Mouse (Mus musculus) kidney, adult 11 months (tissue): ENCODE results near the gene Unc5c.

Experiments used
- DNase-seq: peaks from one replicate; pipeline ENCODE4 v3.0.0; 2022

Gene Unc5c

DNA sequence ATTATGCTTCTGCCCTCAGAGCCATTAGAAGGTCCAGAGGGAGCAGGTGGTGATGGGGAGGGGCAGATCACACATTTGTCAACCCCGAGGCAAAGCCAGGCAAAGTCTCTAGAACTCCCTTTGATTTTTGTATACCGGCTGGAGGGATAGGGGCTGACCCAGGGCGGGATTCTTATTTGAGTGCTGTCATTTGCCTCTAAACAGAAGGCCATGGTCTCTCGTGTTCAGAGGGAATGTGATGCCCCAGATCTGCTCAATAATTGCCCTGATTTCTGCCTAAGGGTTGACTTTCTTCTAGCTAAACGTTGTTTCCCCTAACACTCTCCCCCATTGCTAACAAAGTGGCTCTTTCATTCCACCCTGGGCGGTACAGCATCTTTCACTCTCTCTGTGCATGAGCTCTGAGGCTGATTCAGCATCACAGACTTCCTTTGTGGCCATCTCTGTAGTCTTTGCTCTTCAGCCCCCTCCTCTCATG is 136.1 kb downstream of the Unc5c start:
- DNase-seq: no peak

DNA sequence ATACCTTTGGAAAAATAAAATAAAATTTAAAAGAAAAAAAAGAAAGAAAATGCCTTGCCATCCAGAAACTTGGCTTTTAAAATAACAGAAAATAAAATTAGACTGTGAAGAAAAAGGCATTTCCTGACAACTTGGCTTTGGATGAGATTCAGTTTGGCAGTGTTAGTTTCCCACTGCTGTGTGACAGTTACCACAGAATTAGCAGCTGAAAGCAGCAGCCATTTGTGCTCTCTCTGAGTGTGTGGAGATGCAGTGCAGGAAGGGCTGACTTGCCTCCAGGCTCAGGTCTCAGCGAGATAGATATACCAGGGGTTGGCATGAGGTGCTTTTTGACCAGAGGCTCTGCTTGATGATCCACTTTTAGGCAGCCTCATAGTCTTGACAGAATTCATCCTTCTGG is 151.7 kb downstream of the Unc5c start:
- DNase-seq: no peak

DNA sequence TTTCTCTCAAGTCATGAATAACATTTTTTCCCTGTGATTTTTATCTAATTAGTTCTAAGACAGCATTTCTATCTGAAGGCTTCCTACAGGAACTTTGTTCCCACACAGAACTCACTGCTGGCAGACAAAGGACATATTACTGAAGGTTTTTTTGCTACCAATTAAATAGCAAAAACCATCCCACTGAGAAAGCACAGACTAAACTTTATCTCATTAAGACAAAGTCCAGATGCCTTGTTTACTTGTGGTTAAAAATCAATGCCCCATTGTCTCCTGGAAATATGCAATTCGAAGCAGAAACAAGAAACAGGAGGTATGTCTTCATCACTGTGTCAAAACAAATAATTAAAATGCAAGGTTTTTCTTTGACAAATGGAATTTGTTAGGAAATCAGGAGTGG is 153.7 kb downstream of the Unc5c start:
- no peak for DNase-seq

DNA sequence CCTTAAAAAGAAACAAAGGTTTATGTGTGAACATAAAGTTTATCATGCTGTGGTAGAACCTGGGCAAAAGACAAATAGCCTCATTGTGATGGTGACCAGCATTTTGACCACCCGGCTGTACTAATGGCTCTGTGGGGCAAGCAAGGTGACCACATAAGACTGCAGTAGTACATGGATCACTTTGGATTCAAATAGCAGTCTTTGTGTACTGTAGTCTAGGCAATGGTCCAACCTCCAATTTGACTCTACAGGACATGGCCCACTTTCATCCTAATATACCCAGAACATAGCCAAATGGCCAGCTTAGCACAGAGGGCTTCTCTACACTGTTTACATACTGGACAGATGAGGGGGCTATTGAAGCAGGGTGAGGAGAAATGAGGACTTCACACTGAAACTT is 156.5 kb downstream of the Unc5c start:
- no peak for DNase-seq

DNA sequence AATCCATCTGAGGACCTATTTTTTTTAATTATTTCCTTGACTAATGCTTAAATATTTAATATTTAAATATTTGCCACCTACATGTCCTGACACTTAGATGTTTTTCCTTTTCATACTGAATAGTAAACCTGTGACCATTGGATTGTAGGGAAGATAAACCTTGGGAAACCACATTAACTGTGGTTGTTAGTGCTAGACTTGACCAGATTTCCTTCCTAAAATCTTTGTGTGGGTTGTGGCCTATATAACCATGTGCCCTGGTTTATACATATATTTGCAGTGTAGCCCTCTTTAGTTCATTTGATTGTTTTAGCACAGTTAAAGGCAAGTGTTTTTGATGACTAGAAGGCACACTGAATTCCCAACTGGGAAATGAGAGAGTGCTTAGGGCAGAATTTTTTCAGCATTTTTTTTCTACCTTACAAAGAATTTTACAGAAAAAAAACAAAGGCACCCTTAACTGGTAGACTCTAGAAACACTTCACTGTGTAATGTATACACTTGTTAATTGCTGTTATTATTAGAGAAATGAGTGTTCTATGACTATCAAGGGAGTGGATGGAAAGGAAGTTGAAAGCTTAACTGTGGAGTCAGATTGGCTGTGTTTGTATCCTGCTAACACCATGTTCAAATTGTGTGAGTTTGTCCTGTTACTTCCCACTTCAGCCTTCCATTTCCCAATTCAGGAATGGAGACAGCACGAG is 162.1 kb downstream of the Unc5c start:
- no peak for DNase-seq

DNA sequence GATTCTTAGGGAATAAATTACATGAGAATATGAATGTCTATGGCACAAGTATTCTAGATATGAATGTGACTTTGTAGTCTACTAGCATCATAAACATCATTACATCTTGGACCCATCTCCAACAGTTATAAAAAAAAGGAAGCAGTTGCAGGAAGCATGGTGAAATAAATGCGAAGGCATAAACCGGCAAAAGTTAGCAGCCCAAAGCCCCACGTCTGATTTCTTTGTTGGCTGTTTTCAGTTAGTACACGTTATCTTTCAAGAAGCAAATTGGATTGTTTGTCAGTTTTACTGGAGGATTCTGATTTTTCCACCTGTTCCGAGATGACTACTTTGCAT is 162.6 kb downstream of the Unc5c start:
- no peak for DNase-seq

DNA sequence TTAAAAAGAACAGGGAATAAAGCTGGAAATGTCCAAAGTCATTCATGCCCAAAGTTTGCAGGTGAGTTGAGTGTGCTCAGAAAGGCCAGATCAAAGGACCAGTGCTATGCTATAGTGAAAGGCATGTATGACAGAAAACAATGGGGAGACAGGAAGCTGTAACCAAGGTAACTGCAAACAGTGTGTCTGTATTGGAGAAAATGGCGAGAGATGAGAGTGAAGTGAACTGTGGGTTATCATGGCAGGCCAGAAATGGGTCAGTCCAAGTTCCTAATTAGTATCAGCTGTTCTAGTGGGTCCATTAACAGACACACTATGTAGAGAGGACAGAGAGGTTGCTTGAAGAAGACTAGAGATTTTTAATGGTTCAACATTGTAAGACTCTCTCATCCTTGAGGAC is 164.4 kb downstream of the Unc5c start:
- DNase-seq: no peak

DNA sequence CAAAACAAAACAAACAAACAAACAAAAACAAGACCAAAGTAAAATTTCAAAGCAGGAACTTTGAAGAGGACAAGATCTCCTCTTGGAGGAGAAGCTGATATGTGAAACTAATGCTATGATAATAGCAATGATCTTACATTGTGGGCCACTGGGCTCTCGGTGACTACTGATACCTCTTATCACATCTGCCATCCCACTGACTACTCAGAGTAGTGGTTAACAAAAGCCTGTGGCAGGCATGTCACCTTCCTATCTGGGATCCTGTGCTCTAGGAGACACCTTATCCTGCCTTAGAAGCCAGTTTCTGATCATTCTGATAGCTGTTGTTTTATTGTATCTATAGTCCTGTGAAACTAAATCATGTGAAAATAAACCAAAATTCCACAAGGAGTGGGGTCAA is 172.9 kb downstream of the Unc5c start:
- DNase-seq: no peak

DNA sequence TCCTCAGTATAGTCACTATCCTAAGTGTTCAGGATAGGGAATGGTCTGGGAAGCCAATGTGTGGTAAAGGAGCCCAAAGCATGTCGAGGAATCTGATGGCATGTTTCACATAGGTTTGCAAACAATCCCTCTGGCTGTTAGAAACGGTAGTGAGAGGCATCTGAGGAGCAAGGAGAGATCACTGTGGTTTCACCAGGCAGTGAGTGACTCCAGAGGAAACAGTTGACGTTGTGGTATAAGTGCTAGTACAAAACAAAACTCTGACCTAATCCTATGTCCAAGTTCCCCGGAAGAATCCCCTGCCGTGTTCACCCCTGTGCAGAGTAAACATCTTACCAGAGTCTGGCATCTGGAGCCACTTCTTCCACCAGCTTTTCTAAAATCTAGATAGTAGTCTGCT is 179.2 kb downstream of the Unc5c start:
- DNase-seq: no peak

DNA sequence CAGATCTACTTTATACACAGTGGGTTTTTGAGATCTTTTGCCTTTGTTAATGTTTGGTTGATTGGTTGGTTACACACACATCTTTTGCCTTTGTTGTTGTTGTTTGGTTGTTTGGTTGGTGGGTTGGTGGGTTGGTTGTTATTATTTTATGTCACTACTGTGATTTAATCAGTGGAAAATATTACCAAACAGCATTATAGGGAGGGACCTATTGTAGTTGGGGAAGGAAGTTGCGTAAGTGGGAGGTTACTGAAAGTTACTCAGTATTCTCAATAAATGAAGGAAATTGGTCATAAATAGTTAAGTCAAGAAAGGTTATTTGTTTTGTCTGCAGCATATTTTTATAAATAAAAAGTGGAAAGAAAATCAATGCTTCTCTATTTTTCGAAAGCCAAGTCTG is 181.6 kb downstream of the Unc5c start:
- DNase-seq: no peak

DNA sequence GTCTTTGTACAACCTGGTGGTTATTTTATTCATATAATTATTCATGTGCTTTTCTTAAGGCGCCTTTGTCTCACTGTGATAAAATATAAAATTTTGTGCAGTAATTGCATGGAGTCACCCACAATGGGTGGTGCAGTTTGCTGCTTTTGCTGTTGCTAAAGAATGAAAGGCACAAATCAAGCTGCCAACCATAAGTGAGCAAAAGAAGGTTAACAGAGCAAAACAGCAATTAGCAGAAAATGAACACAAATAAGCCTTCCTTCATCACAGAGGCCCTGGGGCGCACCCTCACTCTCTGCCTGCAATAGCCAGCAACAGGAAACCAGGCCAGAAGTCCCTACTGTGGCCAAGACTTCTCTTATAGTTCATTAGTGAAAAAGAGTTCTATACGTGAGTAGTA is 185.6 kb downstream of the Unc5c start:
- no peak for DNase-seq

DNA sequence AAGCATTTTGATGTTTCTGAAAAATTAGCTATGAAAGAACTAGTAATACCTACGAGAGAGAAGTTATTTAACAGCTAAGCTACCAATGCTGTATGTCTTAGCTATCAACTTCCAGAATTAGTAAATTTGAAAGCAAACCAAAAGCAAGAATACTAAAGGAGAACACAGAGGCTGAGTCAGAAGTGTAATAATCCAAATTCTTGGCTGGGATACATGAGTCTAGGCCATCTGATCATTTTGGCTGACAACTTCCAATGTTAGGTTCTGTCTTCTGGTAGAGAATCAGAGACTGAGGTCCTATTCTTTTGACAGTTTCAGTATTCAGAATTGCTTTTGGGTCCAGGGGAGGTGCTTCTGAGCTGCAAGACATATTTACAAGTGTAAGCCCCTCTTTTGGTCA is 188.9 kb downstream of the Unc5c start:
- DNase-seq: no peak

DNA sequence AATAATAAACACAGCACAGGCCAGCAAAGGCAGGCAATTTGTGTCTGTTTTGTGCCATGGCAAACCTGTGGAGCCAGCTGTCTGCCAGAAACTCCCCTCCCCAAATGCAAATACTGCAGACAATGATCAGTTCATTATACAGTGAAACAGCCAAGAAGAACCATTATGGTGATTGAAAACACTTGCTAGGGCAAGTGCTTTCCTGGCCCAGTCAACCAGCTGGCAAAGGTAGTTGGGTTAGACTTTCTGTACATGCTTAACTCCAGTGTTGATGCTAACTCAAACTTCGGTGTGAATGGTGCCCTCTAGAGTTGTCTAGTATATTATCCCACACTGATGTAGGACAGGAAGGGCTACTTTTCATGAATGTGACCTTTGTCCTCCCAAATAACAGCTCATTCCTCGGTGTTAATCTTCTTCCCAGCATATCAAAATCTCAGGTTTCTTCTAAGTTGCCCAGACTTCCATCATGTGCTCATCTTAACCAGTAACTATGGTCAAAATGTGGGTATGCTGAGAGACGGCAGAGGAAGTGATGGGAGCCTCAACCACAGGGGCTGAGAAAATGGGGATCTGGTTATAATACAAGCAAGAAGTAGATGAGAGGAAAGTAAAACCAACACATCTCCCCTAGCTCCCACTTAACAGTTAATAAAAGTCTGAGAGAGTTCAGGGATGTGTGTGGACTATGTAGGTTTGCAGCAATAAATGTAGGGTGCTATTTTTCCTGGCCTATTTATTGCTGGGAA is 194.2 kb downstream of the Unc5c start:
- DNase-seq: no peak

DNA sequence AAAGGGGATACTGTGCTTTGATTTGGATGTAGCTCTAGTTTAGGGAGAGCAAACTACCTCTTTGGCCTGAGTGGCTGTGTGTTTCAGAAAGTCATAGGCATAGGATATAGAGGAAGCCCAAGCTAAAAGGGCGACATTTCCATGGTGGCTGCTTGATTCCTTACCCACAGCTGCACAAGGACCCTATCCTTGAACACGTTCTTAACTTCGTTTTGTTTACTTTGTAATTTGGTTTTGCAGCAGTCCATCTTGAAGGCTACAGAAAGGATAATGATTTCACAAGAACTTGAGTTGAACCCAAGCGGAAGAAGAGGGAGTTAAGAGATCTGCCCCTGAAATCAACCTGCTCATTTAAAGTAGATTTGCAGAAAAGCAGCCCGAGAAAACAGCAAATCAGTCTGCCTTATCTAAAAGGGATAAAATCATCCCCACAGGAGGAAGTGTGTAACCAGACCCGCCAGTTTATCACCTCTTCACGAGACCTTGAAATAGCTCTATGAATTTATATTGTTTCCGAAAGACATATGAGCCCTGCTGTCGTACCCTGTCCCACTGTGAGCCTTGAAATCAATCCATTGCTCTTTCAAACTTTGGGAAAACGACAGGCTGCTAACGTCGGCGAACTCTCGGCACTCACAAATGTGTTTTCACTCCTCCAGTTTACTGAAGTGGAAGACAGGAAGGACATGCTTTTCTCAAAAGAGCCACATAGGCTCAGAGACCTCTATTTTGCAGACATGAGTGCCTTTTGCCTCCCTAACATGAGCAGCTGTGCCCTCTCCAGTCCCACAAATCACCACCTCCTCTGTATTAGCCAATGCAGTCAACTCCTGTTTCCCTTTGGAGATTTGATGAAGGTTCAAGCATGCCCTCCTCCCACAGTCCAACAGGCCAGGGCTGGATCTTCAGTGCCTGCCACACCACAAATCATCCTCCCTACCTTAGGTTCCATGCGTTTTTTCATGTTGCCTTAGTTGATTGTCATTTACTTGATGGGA is 195.3 kb downstream of the Unc5c start:
- DNase-seq: no peak

DNA sequence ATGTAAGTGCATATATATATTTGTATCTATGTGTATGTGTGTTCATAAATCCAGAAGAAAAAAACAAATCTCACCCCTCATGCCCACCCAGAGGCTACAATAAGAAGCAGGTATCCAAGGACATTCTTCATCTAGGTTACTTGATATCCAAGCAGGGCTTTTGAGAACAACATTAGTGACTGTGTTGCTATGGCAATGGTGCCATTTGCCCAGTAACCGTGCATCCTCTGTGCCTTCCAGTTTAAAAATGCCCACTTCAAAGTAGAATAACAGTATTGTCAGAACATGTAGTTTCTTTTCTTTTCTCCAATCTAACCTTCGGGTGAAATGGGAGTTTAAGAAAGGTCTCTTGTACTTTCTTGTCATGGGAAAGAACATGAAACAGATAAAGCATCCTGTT is 224.1 kb downstream of the Unc5c start:
- no peak for DNase-seq

DNA sequence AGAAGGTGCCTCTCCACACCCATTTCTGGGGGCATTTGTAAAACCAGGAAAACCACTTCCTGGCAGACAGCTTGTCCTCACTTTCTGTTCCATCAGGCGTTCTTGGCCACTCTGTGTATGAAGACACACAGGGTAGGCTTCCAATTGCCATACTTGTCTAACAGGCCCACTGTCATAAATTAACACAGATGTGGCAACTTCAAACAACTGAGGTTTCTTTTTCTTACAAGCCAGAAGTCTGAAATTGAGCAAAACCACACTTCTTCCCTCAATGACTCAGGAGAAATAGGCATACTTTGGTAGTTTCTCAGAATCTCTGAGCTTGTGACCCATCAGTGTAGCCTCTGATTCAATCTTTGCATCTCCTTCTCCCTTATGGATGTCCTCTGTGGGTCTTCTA is 225.7 kb downstream of the Unc5c start:
- DNase-seq: no peak

DNA sequence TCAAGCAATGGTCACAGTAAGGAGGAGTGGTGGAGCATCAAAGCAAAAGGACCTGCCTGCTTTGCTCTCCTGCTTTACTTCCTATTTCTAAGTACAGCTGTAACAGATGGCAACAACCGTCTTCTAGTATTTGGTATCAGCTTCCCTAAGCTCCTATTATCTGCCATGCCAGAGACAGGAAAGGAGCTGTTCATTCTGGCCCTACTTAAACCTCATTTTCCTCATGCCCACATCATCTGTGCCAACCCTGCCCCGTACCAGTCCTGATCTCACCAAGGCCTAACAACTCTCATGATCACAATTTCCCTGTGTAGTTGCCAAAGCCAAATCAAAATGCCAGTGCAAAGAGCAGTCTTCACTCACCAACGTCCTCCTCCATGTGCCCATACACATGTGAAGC is 226.4 kb downstream of the Unc5c start:
- DNase-seq: no peak

DNA sequence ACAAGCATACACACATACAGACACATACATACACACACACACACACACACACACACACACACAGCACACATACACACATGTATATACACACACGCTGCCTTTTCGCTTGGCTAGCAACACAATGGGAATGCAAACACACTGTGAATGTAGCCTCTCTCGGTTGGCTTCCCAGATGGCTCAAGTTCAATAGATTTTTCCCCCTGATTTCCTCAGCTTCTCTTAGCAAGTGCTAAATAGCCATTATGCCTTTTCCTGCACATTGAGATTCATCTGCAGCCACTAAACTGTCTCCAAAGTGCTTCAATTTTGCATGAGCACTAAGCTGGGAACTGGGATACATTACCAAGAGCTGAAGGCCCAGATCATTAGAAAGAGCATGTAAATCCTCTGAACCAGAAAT is 226.8 kb downstream of the Unc5c start:
- no peak for DNase-seq

DNA sequence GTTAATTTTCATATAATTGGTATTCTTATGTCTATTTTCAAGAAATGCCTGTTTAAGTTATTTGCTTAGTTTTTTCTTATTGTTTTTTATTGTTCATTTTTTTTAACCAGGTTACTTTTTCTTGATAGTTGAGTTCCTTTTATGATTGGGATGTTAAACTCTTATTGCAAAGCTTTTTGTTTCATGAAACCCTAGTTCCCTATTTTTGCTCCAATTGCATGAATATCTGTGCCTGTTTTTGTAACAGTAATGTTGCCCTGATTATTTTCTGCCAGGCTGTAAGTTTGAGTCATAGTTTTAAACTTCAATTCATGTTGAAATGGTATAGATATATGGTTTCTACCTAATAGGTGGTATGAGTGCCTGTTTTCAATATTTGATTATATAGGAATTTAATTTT is 234.2 kb downstream of the Unc5c start:
- no peak for DNase-seq

DNA sequence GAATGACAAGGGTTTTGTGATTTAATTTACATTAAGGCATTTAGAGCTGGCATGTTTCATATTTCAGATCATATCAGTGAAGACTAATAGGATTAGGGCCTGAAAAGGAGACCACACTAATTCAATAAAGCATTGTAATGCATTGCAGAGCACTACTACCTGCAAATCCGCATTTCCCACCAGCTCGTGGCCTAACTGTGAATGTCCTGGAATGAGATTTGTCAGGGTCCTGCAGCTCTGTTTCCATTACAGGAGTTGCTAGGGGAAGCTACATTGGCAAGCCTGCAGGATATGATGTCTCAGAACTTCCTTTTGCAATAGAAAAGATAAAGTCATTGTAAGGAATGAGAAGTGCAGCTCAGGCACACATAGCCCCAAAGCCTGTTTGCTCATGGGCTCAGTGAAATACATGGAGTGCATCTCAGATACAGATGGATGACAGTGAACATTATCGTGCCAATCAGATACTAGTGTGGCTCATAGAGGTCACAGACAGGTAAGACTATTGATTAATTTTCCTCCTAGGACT is 236.4 kb downstream of the Unc5c start:
- no peak for DNase-seq

DNA sequence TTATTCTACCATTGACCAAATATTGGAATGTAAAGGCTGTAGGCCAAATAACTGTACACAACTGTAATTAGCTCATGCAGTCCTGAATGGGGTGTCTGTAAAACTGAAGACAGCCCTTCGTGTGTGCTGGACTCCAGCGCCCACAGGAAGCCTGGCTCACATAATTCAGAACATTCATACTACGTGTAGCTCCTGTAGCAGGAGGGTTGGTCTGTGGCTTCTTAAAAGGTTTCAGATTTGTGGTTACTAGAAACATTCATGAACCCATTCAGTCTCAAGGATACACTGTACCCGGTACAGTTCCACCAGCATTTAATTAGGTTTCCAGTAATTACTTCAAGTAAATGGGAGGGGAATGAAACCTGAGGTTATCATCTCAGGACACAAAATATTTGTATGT is 246.6 kb downstream of the Unc5c start:
- DNase-seq: no peak

DNA sequence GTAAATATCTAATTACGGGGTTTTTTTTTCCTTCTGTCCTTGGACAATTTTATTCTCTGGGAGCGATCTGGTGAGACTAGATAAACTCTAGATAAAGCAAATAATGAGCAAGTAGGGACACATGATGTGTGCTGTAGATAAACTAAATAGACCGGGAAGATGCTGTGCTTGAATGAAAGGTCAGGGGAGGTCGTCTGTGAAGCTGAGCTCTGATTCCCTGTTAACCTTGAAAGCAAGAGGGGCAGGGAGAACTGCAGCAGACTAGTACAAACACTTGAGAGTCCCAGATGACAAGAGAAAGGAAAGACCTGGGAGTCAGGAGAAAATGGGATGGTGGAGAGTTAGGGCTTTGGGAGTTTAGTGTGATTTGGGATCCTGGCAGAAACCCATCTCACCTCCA is 251.4 kb downstream of the Unc5c start:
- no peak for DNase-seq

DNA sequence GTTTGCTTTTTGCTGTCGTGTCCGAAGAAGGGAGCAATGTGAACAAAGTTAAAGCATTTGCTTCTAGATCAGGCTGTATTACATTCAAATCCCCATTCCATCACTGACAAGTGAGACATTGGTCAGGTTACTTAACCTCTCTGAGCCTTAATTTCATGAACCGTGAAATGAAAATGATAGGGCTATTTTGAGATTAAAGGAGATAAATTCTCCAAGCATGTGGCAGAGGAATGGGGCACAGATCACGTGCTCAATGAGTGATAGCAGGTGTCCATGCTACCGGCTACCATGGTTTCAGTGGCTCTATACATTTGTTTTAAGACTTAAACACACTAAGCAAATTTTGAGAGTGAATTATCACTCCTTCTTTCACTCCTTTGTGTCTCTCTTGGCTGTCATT is 254.0 kb downstream of the Unc5c start:
- no peak for DNase-seq
